Mouse (Mus musculus) intestine, embryonic 16.5 days (tissue): ENCODE results near the gene Slc4a5. TPM values are rescaled to one million over a fixed set of nuclear protein-coding genes. Genes with fewer than 3 reads are reported as not detected.

Experiments
- ATAC-seq: fragments of 200-750 bp; cut with Nextera tagmentation; 2 replicates; pipeline ENCODE4 v1.8.0; 2017; ENCODE audit warnings: moderate TSS enrichment, moderate library complexity
- H3K27ac ChIP-seq: fragments of 300-500 bp; sonication (generic); 2 replicates; pipeline ENCODE4 v1.5.1; 2014; ENCODE audit warnings: mild to moderate bottlenecking, low read length
- H3K27me3 ChIP-seq: fragments of 300-500 bp; sonication (generic); replicated peaks from 2 replicates; pipeline ENCODE4 v1.6.1; 2014; ENCODE audit warnings: low read length, control low read depth, mixed read lengths; ENCODE audit not compliant: control insufficient read depth, insufficient read depth
- H3K36me3 ChIP-seq: fragments of 300-500 bp; sonication (generic); 2 replicates; pipeline ENCODE4 v1.6.1; 2014; ENCODE audit warnings: low read length, control low read depth; ENCODE audit not compliant: control insufficient read depth, insufficient read depth
- H3K4me1 ChIP-seq: fragments of 300-500 bp; sonication (generic); 2 replicates; pipeline ENCODE4 v1.6.1; 2014; ENCODE audit warnings: low read length, control low read depth, mixed read lengths; ENCODE audit not compliant: control insufficient read depth, insufficient read depth
- H3K4me2 ChIP-seq: fragments of 300-500 bp; sonication (generic); 2 replicates; pipeline ENCODE4 v1.6.1; 2014; ENCODE audit warnings: low read depth, low read length, control low read depth
- H3K4me3 ChIP-seq: fragments of 300-500 bp; sonication (generic); 2 replicates; pipeline ENCODE4 v1.5.1; 2014; ENCODE audit warnings: mild to moderate bottlenecking, low read length
- H3K9ac ChIP-seq: fragments of 300-500 bp; sonication (generic); 2 replicates; pipeline ENCODE4 v1.6.1; 2014; ENCODE audit warnings: low read depth, low read length
- H3K9me3 ChIP-seq: fragments of 300-500 bp; sonication (generic); 2 replicates; pipeline ENCODE4 v1.6.1; 2016; ENCODE audit warnings: low read length, control low read depth; ENCODE audit not compliant: control insufficient read depth
- WGBS: fragments of 180-500 bp; shearing (Covaris S2); extraction: QIAGEN DNeasy Blood & Tissue Kit; methylation state at CpG from one replicate; pipeline ENCODE4 v1.1.7; 2014; 5-methylcytosine and 5-hydroxymethylcytosine counted together
- polyA plus RNA-seq: library from polyadenylated mRNA; unstranded; fragments of >200 nt; fragmentation: Nextera tagmentation; extraction: Ambion mirVana; gene quantifications from 2 replicates; pipeline ENCODE4 v1.2.1, GENCODE M21; 2015

Slc4a5 gene
- 0.56 and 1.2 TPM in 2 replicates for polyA plus RNA-seq

- Histone ChIP-seq H3K9me3 (no peaks in the 10 kb centered on the region), H3K9ac (no peak within 1 kb of the TSS), H3K36me3 (no peaks in the 10 kb centered on the region), H3K4me2 (no peak within 1 kb of the TSS), H3K4me3 (no peak within 1 kb of the TSS), H3K4me1 (no peaks in the 10 kb centered on the region), H3K27ac (no peak within 1 kb of the TSS), H3K27me3 (no peaks in the 10 kb centered on the region)
- no peak for ATAC-seq
- WGBS: 46% methylated on average over 3 of the region's 3 CpGs
Observed at GRCm38 (mm10) chr6:83219814-83220213, at the start of gene Slc4a5. Gene Slc4a5 (plus strand): TSS chr6:83219828.

GRCm38 (mm10) chr6:83169872-83170271, 49.8 kb upstream of the Slc4a5 start:
- ATAC-seq: no peak
- Histone ChIP-seq H3K9me3 (no peaks in the 10 kb centered on the region), H3K4me2 (no peak overlapping the region), H3K36me3 (no peaks in the 10 kb centered on the region), H3K9ac (no peak overlapping the region), H3K4me1 (peaks cover 4% of the 10 kb centered on the region; the same call in 1 of the 2 replicates), H3K27ac (no peak overlapping the region), H3K4me3 (no peak overlapping the region), H3K27me3 (no peaks in the 10 kb centered on the region)
- WGBS: 62% methylated on average over 5 of the region's 5 CpGs

GRCm38 (mm10) chr6:83171063-83171462, 48.6 kb upstream of the Slc4a5 start:
- no peak overlapping the region for H3K27ac ChIP-seq
- H3K4me3 ChIP-seq: no peak overlapping the region
- H3K9ac ChIP-seq: no peak overlapping the region
- H3K9me3 ChIP-seq: no peaks in the 10 kb centered on the region
- no peaks in the 10 kb centered on the region for H3K36me3 ChIP-seq
- 81% methylated on average over 5 of the region's 5 CpGs for WGBS
- H3K27me3 ChIP-seq: no peaks in the 10 kb centered on the region
- peaks cover 4% of the 10 kb centered on the region; the same call in 1 of the 2 replicates for H3K4me1 ChIP-seq
- no peak overlapping the region for H3K4me2 ChIP-seq
- ATAC-seq: no peak

- Histone ChIP-seq H3K27me3 (no peaks in the 10 kb centered on the region), H3K4me1 (no peaks in the 10 kb centered on the region), H3K4me3 (no peak overlapping the region), H3K36me3 (no peaks in the 10 kb centered on the region), H3K4me2 (no peak overlapping the region), H3K9ac (no peak overlapping the region), H3K27ac (no peak overlapping the region), H3K9me3 (no peaks in the 10 kb centered on the region)
- 68% methylated on average over 9 of the region's 9 CpGs for WGBS
- no peak for ATAC-seq
Observed at GRCm38 (mm10) chr6:83172240-83172920, 47.2 kb upstream of the Slc4a5 start.

GRCm38 (mm10) chr6:83175996-83176395, 43.6 kb upstream of the Slc4a5 start:
- Histone ChIP-seq H3K9me3 (no peaks in the 10 kb centered on the region), H3K4me3 (no peak overlapping the region), H3K4me1 (peaks cover 10% of the 10 kb centered on the region), H3K27ac (no peak overlapping the region), H3K9ac (no peak overlapping the region), H3K4me2 (no peak overlapping the region), H3K27me3 (no peaks in the 10 kb centered on the region), H3K36me3 (no peaks in the 10 kb centered on the region)
- ATAC-seq: no peak
- WGBS: 84% methylated on average over 8 of the region's 8 CpGs

- Histone ChIP-seq H3K36me3 (peaks cover 3% of the 10 kb centered on the region; the same call in 1 of the 2 replicates), H3K4me3 (peak overlapping the region; percentile 32), H3K4me1 (peaks cover 10% of the 10 kb centered on the region), H3K9me3 (no peaks in the 10 kb centered on the region), H3K27ac (no peak overlapping the region), H3K9ac (peak overlapping the region; percentile 63), H3K4me2 (peak overlapping the region; percentile 45), H3K27me3 (no peaks in the 10 kb centered on the region)
- 29% methylated on average over 12 of the region's 12 CpGs for WGBS
- peak; percentile 62 for ATAC-seq
Observed at GRCm38 (mm10) chr6:83179390-83180117, 40.1 kb upstream of the Slc4a5 start.

GRCm38 (mm10) chr6:83180605-83181004, 39.0 kb upstream of the Slc4a5 start:
- Histone ChIP-seq H3K36me3 (peaks cover 3% of the 10 kb centered on the region; the same call in 1 of the 2 replicates), H3K4me3 (no peak overlapping the region), H3K9ac (no peak overlapping the region), H3K9me3 (no peaks in the 10 kb centered on the region), H3K4me2 (no peak overlapping the region), H3K27ac (no peak overlapping the region), H3K27me3 (no peaks in the 10 kb centered on the region), H3K4me1 (peaks cover 14% of the 10 kb centered on the region)
- no peak for ATAC-seq
- 79% methylated on average over 6 of the region's 6 CpGs for WGBS

GRCm38 (mm10) chr6:83184858-83185435, 34.7 kb upstream of the Slc4a5 start:
- H3K27ac ChIP-seq: no peak overlapping the region
- no peak overlapping the region for H3K9ac ChIP-seq
- peaks cover 7% of the 10 kb centered on the region for H3K4me1 ChIP-seq
- H3K9me3 ChIP-seq: no peaks in the 10 kb centered on the region
- H3K27me3 ChIP-seq: no peaks in the 10 kb centered on the region
- H3K4me2 ChIP-seq: no peak overlapping the region
- no peak for ATAC-seq
- H3K36me3 ChIP-seq: peaks cover 4% of the 10 kb centered on the region; the same call in 1 of the 2 replicates
- 94% methylated on average over 3 of the region's 3 CpGs for WGBS
- H3K4me3 ChIP-seq: no peak overlapping the region
